Mouse (Mus musculus) midbrain, embryonic 10.5 days (tissue): ENCODE results near the gene Wnt11. TPM values are rescaled to one million over a fixed set of nuclear protein-coding genes. Genes with fewer than 3 reads are reported as not detected.

Experiments used
- DNase-seq: peaks from one replicate; pipeline ENCODE4 v3.0.0-alpha.2; 2017; ENCODE audit warnings: low spot score
- H3K27ac ChIP-seq: fragments of 300-500 bp; sonication (generic); replicated peaks from 2 replicates; pipeline ENCODE4 v1.5.1; 2016; ENCODE audit warnings: mild to moderate bottlenecking
- H3K27me3 ChIP-seq: fragments of 300-500 bp; sonication (generic); 2 replicates; pipeline ENCODE4 v1.6.1; 2016; ENCODE audit warnings: low read depth, mild to moderate bottlenecking; ENCODE audit not compliant: poor library complexity, severe bottlenecking
- H3K36me3 ChIP-seq: fragments of 300-500 bp; sonication (generic); 2 replicates; pipeline ENCODE4 v1.6.1; 2016; ENCODE audit warnings: mild to moderate bottlenecking, moderate library complexity
- H3K4me1 ChIP-seq: fragments of 300-500 bp; sonication (generic); 2 replicates; pipeline ENCODE4 v1.6.1; 2016
- H3K4me3 ChIP-seq: fragments of 300-500 bp; sonication (generic); 2 replicates; pipeline ENCODE4 v1.5.1; 2016; ENCODE audit warnings: mild to moderate bottlenecking, moderate library complexity
- H3K9me3 ChIP-seq: fragments of 300-500 bp; sonication (generic); replicated peaks from 2 replicates; pipeline ENCODE4 v1.6.1; 2016; ENCODE audit warnings: mild to moderate bottlenecking
- WGBS: fragments of 180-500 bp; shearing (Covaris S2); methylation state at CpG from one replicate; pipeline ENCODE4 v1.1.7; 2016; 5-methylcytosine and 5-hydroxymethylcytosine counted together
- polyA plus RNA-seq: library from polyadenylated mRNA; unstranded; fragments of >200 nt; fragmentation: Nextera tagmentation; extraction: Ambion mirVana; gene quantifications from 2 replicates; pipeline ENCODE4 v1.2.1, GENCODE M21; 2016

The Wnt11 gene
- polyA plus RNA-seq, 1 experiment from 2014 or later: 0.70 TPM

GRCm38 (mm10) chr7:98836646-98837045, 1.7 kb downstream of the Wnt11 start:
- Histone ChIP-seq H3K27me3 (peaks cover 100% of the 10 kb centered on the region), H3K4me1 (peaks cover 61% of the 10 kb centered on the region), H3K9me3 (no peaks in the 10 kb centered on the region), H3K36me3 (no peaks in the 10 kb centered on the region), H3K4me3 (peak overlapping the region; percentile 67), H3K27ac (no peak overlapping the region)
- DNase-seq: peak; percentile 68
- WGBS: under 1% methylated on average over 23 of the region's 23 CpGs

- Histone ChIP-seq H3K27me3 (peaks cover 100% of the 10 kb centered on the region), H3K27ac (no peak overlapping the region), H3K4me3 (peak overlapping the region; percentile 64), H3K36me3 (no peaks in the 10 kb centered on the region), H3K9me3 (no peaks in the 10 kb centered on the region), H3K4me1 (peaks cover 62% of the 10 kb centered on the region)
- WGBS: 1% methylated on average over 17 of the region's 17 CpGs
- peak; percentile 85 for DNase-seq
Observed at GRCm38 (mm10) chr7:98837901-98838300, 3.0 kb downstream of the Wnt11 start.

GRCm38 (mm10) chr7:98838729-98839141, 3.8 kb downstream of the Wnt11 start:
- Histone ChIP-seq H3K27ac (peak overlapping the region; percentile 49; the same call in 1 of the 2 replicates), H3K27me3 (peaks cover 100% of the 10 kb centered on the region), H3K36me3 (no peaks in the 10 kb centered on the region), H3K4me3 (peak overlapping the region; percentile 64), H3K9me3 (no peaks in the 10 kb centered on the region), H3K4me1 (peaks cover 69% of the 10 kb centered on the region)
- under 1% methylated on average over 48 of the region's 48 CpGs for WGBS
- DNase-seq: peak; percentile 74

GRCm38 (mm10) chr7:98839312-98839711, 4.4 kb downstream of the Wnt11 start:
- H3K27me3 ChIP-seq: peaks cover 100% of the 10 kb centered on the region
- peak overlapping the region; percentile 64 for H3K4me3 ChIP-seq
- H3K4me1 ChIP-seq: peaks cover 73% of the 10 kb centered on the region
- WGBS: 1% methylated on average over 12 of the region's 12 CpGs
- peak overlapping the region; percentile 49; the same call in 1 of the 2 replicates for H3K27ac ChIP-seq
- DNase-seq: no peak
- H3K9me3 ChIP-seq: no peaks in the 10 kb centered on the region
- no peaks in the 10 kb centered on the region for H3K36me3 ChIP-seq

GRCm38 (mm10) chr7:98840771-98841170, 5.9 kb downstream of the Wnt11 start:
- Histone ChIP-seq H3K27ac (no peak overlapping the region), H3K27me3 (peaks cover 95% of the 10 kb centered on the region), H3K36me3 (no peaks in the 10 kb centered on the region), H3K4me3 (no peak overlapping the region), H3K9me3 (no peaks in the 10 kb centered on the region), H3K4me1 (peaks cover 58% of the 10 kb centered on the region)
- WGBS: 27% methylated on average over 3 of the region's 3 CpGs
- DNase-seq: no peak

GRCm38 (mm10) chr7:98841802-98842201, 6.9 kb downstream of the Wnt11 start:
- Histone ChIP-seq H3K4me3 (no peak overlapping the region), H3K27ac (no peak overlapping the region), H3K36me3 (no peaks in the 10 kb centered on the region), H3K4me1 (peaks cover 48% of the 10 kb centered on the region), H3K9me3 (no peaks in the 10 kb centered on the region), H3K27me3 (peaks cover 86% of the 10 kb centered on the region)
- WGBS: 35% methylated on average over 3 of the region's 3 CpGs
- DNase-seq: no peak

- Histone ChIP-seq H3K4me3 (no peak overlapping the region), H3K27ac (no peak overlapping the region), H3K36me3 (no peaks in the 10 kb centered on the region), H3K4me1 (peaks cover 36% of the 10 kb centered on the region), H3K27me3 (peaks cover 81% of the 10 kb centered on the region), H3K9me3 (no peaks in the 10 kb centered on the region)
- 81% methylated on average over 3 of the region's 3 CpGs for WGBS
- DNase-seq: no peak
Observed at GRCm38 (mm10) chr7:98842997-98843396, 8.1 kb downstream of the Wnt11 start.

- Histone ChIP-seq H3K9me3 (no peaks in the 10 kb centered on the region), H3K4me3 (no peak overlapping the region), H3K27ac (no peak overlapping the region), H3K36me3 (no peaks in the 10 kb centered on the region), H3K4me1 (peaks cover 30% of the 10 kb centered on the region), H3K27me3 (peaks cover 75% of the 10 kb centered on the region)
- WGBS: 23% methylated on average over 7 of the region's 7 CpGs
- no peak for DNase-seq
Observed at GRCm38 (mm10) chr7:98843649-98844048, 8.7 kb downstream of the Wnt11 start.

- DNase-seq: no peak
- H3K4me3 ChIP-seq: no peak overlapping the region
- no peaks in the 10 kb centered on the region for H3K36me3 ChIP-seq
- H3K9me3 ChIP-seq: no peaks in the 10 kb centered on the region
- H3K27me3 ChIP-seq: peaks cover 21% of the 10 kb centered on the region
- peaks cover 4% of the 10 kb centered on the region; the same call in 1 of the 2 replicates for H3K4me1 ChIP-seq
- H3K27ac ChIP-seq: no peak overlapping the region
- 86% methylated on average over 8 of the region's 8 CpGs for WGBS
Observed at GRCm38 (mm10) chr7:98848899-98849640, 14.2 kb downstream of the Wnt11 start.

- Histone ChIP-seq H3K36me3 (no peaks in the 10 kb centered on the region), H3K4me3 (no peak overlapping the region), H3K27me3 (peaks cover 9% of the 10 kb centered on the region), H3K27ac (no peak overlapping the region), H3K4me1 (0 out of 2 replicates have a peak, but pooled peaks cover 3% of the 10 kb centered on the region), H3K9me3 (no peaks in the 10 kb centered on the region)
- DNase-seq: no peak
- 84% methylated on average over 5 of the region's 5 CpGs for WGBS
Observed at GRCm38 (mm10) chr7:98850388-98850787, 15.5 kb downstream of the Wnt11 start.

GRCm38 (mm10) chr7:98851220-98851619, 16.3 kb downstream of the Wnt11 start:
- no peak overlapping the region for H3K4me3 ChIP-seq
- H3K9me3 ChIP-seq: no peaks in the 10 kb centered on the region
- peaks cover 9% of the 10 kb centered on the region for H3K27me3 ChIP-seq
- WGBS: 81% methylated on average over 9 of the region's 9 CpGs
- DNase-seq: no peak
- no peaks in the 10 kb centered on the region for H3K36me3 ChIP-seq
- H3K27ac ChIP-seq: no peak overlapping the region
- H3K4me1 ChIP-seq: peaks cover 10% of the 10 kb centered on the region

GRCm38 (mm10) chr7:98852950-98853650, 18.2 kb downstream of the Wnt11 start:
- no peak overlapping the region for H3K4me3 ChIP-seq
- no peak overlapping the region for H3K27ac ChIP-seq
- H3K9me3 ChIP-seq: no peaks in the 10 kb centered on the region
- no peaks in the 10 kb centered on the region for H3K36me3 ChIP-seq
- no peaks in the 10 kb centered on the region for H3K27me3 ChIP-seq
- peaks cover 16% of the 10 kb centered on the region for H3K4me1 ChIP-seq
- WGBS: 84% methylated on average over 18 of the region's 18 CpGs
- DNase-seq: no peak

- WGBS: 87% methylated on average over 6 of the region's 6 CpGs
- H3K36me3 ChIP-seq: no peaks in the 10 kb centered on the region
- H3K4me3 ChIP-seq: no peak overlapping the region
- no peaks in the 10 kb centered on the region for H3K9me3 ChIP-seq
- no peaks in the 10 kb centered on the region for H3K27me3 ChIP-seq
- no peak overlapping the region for H3K27ac ChIP-seq
- peaks cover 16% of the 10 kb centered on the region for H3K4me1 ChIP-seq
- no peak for DNase-seq
Observed at GRCm38 (mm10) chr7:98853806-98854205, 18.9 kb downstream of the Wnt11 start.
